Mouse (Mus musculus) C2C12 (cell line): ENCODE measurements at regions not wholly inside any gene's neighbourhood (a gene's known extent, or its start where the extent isn't known, plus 50 kb on each side); places are given as distances from the start of the nearest gene placed in this dataset.

Experiments
- H3K27me3 ChIP-seq: one replicate; pipeline ENCODE4 v1.6.1; 2011; ENCODE audit not compliant: control insufficient read depth, insufficient read depth, insufficient read length
- H3K36me3 ChIP-seq: one replicate; pipeline ENCODE4 v1.6.1; 2011; ENCODE audit not compliant: control insufficient read depth, insufficient read depth
- H3K4me3 ChIP-seq: one replicate; pipeline ENCODE4 v1.5.1; 2011; ENCODE audit warnings: mild to moderate bottlenecking, control low read depth; ENCODE audit not compliant: poor library complexity, insufficient read depth, severe bottlenecking
- H3K79me2 ChIP-seq: one replicate; pipeline ENCODE4 v1.6.1; 2011; ENCODE audit not compliant: control insufficient read depth, insufficient read depth
- H3K79me3 ChIP-seq: one replicate; pipeline ENCODE4 v1.6.1; 2011; ENCODE audit warnings: low read depth, control low read depth
- H3ac ChIP-seq: one replicate; pipeline ENCODE3; 2011; ENCODE audit warnings: low read depth; ENCODE audit not compliant: control insufficient read depth, insufficient read length
- CEBPB ChIP-seq: IDR thresholded peaks from one replicate; pipeline ENCODE4 v1.6.1; 2011; ENCODE audit warnings: low read depth, mild to moderate bottlenecking, control low read depth, moderate library complexity
- CTCF ChIP-seq: IDR thresholded peaks from one replicate; pipeline ENCODE4 v1.5.1; 2011; ENCODE audit not compliant: control insufficient read depth, insufficient read depth, insufficient read length
- FOSL1 ChIP-seq: IDR thresholded peaks from one replicate; pipeline ENCODE4 v1.8.0; 2011; ENCODE audit warnings: mild to moderate bottlenecking, low read length; ENCODE audit not compliant: poor library complexity, insufficient read depth, severe bottlenecking
- MAX ChIP-seq: IDR thresholded peaks from one replicate; pipeline ENCODE4 v1.6.1; 2011; ENCODE audit warnings: mild to moderate bottlenecking, control low read depth
- MYOD1 ChIP-seq: IDR thresholded peaks from one replicate; pipeline ENCODE4 v1.6.1; 2011; ENCODE audit warnings: low read depth; ENCODE audit not compliant: control insufficient read depth, insufficient read length
- MYOG ChIP-seq: IDR thresholded peaks from one replicate; pipeline ENCODE4 v1.6.1; 2011; ENCODE audit not compliant: control insufficient read depth, insufficient read length; ENCODE audit errors: extremely low read depth
- USF1 ChIP-seq: IDR thresholded peaks from one replicate; pipeline ENCODE4 v1.6.1; 2011; ENCODE audit warnings: low read depth, mild to moderate bottlenecking, control low read depth, moderate library complexity

- Histone ChIP-seq H3K36me3 (no peaks in the 10 kb centered on the region), H3K27me3 (peaks cover 40% of the 10 kb centered on the region)
- TF ChIP-seq MYOG, result no peak
- no peak for TF ChIP-seq FOSL1
- no peak for TF ChIP-seq MYOD1
- TF ChIP-seq CTCF, result no peak
- TF ChIP-seq USF1, result no peak
- no peak for TF ChIP-seq MAX
- TF ChIP-seq CEBPB, result no peak
Observed at GRCm38 (mm10) chr9:61216012-61216770, 156.0 kb upstream of the Tle3 start.

GRCm38 (mm10) chr9:61220017-61220416, 152.1 kb upstream of the Tle3 start:
- Histone ChIP-seq H3K4me3 (no peak overlapping the region), H3K36me3 (no peaks in the 10 kb centered on the region), H3K27me3 (peaks cover 48% of the 10 kb centered on the region), H3K79me2 (no peaks in the 10 kb centered on the region), H3ac (no peak overlapping the region), H3K79me3 (no peaks in the 10 kb centered on the region)
- TF ChIP-seq MYOD1, result no peak
- TF ChIP-seq CEBPB, result no peak
- TF ChIP-seq MYOG, result no peak
- TF ChIP-seq USF1, result no peak
- TF ChIP-seq CTCF, result no peak
- no peak for TF ChIP-seq MAX

More at GRCm38 (mm10) chr9:61216012-61216770, 156.0 kb upstream of the Tle3 start:
- Histone ChIP-seq H3K4me3 (no peak overlapping the region), H3K79me2 (no peaks in the 10 kb centered on the region), H3K79me3 (no peaks in the 10 kb centered on the region), H3ac (no peak overlapping the region)

- H3K36me3 ChIP-seq, result no peaks in the 10 kb centered on the region
- no peak overlapping the region for H3ac ChIP-seq
- no peaks in the 10 kb centered on the region for H3K79me3 ChIP-seq
- no peaks in the 10 kb centered on the region for H3K79me2 ChIP-seq
- TF ChIP-seq CTCF (no peak), MYOG (no peak), CEBPB (no peak), USF1 (no peak), FOSL1 (no peak), MYOD1 (no peak), MAX (no peak)
- no peak overlapping the region for H3K4me3 ChIP-seq
- H3K27me3 ChIP-seq, result peaks cover 42% of the 10 kb centered on the region
Observed at GRCm38 (mm10) chr9:61222212-61223003, 149.8 kb upstream of the Tle3 start.

- TF ChIP-seq MYOD1 (no peak), CEBPB (no peak), FOSL1 (no peak), CTCF (no peak), MAX (no peak), USF1 (no peak), MYOG (no peak)
- Histone ChIP-seq H3ac (no peak overlapping the region), H3K36me3 (no peaks in the 10 kb centered on the region), H3K79me3 (no peaks in the 10 kb centered on the region), H3K79me2 (no peaks in the 10 kb centered on the region), H3K27me3 (peaks cover 30% of the 10 kb centered on the region), H3K4me3 (no peak overlapping the region)
Observed at GRCm38 (mm10) chr9:61225020-61225652, 147.0 kb upstream of the Tle3 start.

- Histone ChIP-seq H3K36me3 (no peaks in the 10 kb centered on the region), H3K4me3 (no peak overlapping the region), H3K79me3 (no peaks in the 10 kb centered on the region), H3ac (no peak overlapping the region), H3K27me3 (peaks cover 26% of the 10 kb centered on the region), H3K79me2 (no peaks in the 10 kb centered on the region)
- TF ChIP-seq MAX (no peak), CTCF (no peak), MYOG (no peak), MYOD1 (no peak), FOSL1 (no peak)
Observed at GRCm38 (mm10) chr9:61225882-61226281, 146.3 kb upstream of the Tle3 start.
